Mouse (Mus musculus): ENCODE results near the gene Mark3.

Mark3 gene

DNA sequence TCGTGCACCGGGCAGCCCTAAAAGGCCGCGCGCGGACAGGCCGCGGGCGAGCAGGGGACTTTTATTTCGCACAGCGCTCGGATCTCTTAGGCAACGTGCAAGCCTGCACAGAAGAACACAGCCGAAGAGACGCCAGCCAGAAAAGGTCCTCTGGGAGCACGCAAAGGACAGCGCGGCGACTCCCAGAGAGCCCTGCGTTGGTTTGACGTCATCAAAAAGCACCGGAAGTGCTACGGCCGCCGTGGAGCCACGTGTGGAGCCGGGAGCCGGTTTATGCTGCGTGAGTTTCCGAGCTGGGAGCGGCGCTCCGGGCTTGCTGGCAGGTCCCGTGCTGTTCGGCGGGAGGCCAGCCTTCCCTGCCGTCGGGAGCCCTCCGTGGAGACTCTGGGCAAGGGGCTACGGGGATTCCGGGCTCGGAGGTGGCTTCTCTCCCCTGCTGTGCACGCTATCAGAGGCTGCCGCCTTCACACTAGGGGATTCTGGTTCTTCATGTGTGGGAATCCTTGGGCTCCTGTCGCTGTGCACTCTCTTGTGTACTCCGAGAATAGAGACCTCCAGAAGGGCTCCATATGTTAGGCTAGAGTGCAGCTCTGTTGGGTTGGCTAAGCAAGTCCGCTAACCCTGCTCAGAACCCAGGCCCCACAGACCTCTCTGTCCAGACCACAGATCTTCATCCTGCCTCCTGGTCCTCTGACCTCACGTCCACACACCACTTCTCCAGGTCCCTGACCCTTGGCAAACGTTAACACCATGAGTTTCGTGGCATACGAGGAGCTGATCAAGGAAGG, 103.8 kb downstream of the Mark3 start, which contains the start of gene Trmt61a:
TSS of gene Trmt61a (plus strand) at position 224 of the 788 bp plus-strand sequence.
- DNase-seq, result peak; percentile 92

DNA sequence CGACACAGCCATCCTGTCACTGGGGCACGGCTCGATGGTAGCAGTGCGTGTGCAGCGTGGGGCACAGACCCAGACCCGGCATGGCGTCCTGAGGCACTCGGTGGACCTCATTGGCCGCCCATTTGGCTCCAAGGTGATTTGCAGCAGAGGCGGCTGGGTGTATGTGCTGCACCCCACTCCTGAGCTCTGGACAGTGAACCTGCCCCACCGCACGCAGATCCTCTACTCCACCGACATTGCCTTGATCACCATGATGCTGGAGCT, 104.3 kb downstream of the Mark3 start:
- DNase-seq, result no peak

- no peak for DNase-seq
Observed at GRCm38 (mm10) chr12:111678997-111679396, 104.7 kb downstream of the Mark3 start.

DNA sequence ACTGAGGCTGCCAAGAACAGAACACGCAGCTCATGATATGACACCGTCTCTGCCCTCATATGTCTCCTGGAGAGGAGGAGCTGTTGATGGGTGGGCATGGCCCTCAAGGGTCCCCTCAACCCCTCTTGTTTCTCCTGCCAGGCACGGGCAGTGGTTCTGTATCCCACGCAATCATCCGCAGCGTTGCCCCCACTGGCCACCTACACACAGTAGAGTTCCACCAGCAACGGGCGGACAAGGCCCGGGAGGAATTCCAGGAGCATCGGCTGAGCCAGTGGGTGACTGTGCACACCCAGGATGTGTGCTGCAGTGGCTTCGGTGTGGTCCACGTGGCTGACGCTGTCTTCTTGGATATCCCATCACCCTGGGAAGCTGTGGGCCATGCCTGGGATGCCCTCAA, 106.3 kb downstream of the Mark3 start:
- DNase-seq, result no peak

DNA sequence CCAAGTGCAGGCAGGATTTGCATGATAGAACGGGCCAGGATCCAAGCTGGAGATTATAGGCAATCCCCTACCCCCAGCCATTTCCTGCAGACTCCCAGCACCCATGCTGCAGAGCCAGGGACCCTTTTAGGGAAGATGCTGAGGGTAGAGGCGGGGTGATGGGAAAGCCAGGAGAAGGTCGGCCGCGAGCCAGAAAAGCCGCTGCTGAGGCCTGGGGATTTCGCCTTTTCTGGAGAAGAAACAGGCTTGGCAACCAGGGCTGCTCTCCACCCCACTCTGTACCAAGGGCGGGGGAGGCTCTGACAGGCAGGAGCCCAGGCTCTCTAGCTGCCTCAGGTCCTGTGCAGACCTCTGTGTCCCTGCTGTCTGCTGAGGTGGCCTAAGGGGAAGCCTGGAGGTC, 107.0 kb downstream of the Mark3 start:
- DNase-seq, result peak; percentile 62 to 84

- DNase-seq, result peak in 1 of 2 experiments; percentile 73
Observed at GRCm38 (mm10) chr12:111682003-111682402, 107.7 kb downstream of the Mark3 start.

- DNase-seq, result peak in 1 of 2 experiments; percentile 78
Observed at GRCm38 (mm10) chr12:111682806-111683205, 108.5 kb downstream of the Mark3 start.

GRCm38 (mm10) chr12:111686390-111686789, 112.1 kb downstream of the Mark3 start:
- DNase-seq, result no peak

DNA sequence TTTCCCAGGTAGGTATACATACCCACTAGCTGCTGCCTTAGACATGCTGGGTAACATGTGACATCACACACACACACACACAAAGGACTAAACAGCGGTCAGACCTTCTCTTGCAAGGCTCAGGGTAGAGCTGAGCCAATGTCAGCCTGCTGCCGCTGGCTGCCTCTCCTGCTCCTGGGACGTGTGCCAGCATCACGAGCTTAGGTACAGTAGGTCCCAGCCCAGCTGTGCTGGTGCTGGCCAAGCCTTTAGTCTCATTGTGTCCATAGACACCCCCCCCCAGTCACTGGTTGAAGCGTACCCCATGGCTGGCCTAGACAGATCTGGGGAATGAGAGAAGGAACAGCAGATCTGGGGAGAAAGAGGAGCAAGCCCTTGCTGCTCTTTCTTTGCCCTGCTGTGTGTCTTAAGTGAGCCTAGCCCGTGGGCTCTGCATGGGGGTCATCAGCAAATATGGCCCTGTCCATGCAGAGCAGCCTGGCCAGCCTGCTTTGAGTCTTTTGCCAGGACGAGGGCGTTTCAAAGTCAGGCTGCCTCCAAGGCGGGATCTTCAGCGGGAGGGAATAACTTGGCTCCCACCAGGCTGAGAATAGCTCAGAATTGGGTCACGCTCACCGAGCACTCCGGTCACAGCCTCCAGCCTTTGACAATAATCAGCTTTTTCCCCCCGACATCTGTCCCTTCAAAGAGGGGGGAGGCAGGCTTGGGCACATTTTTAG, 113.2 kb downstream of the Mark3 start:
- DNase-seq, result peak; percentile 71 to 87

DNA sequence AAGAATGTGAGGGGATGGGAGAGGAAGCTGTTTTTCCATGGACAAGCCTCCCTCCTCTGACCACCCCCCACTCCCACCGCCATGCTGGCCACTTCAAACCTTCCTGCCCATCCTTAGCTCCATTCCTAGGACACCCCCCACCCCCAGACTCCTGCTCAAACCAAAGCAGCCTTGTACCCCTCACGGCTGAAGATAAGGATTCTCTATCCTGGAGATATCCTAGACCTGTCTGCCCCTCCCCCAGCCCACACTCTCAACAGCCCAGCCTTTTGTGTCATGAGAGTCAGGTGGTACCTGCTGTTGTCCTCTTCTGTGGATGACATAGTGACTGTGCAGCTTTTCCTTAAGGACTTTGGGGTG, 113.7 kb downstream of the Mark3 start:
- no peak for DNase-seq

GRCm38 (mm10) chr12:111689426-111689825, 115.1 kb downstream of the Mark3 start:
- DNase-seq, result peak in 1 of 2 experiments; percentile 62

GRCm38 (mm10) chr12:111691346-111691872, 117.1 kb downstream of the Mark3 start:
- DNase-seq, result peak; percentile 70 to 87

DNA sequence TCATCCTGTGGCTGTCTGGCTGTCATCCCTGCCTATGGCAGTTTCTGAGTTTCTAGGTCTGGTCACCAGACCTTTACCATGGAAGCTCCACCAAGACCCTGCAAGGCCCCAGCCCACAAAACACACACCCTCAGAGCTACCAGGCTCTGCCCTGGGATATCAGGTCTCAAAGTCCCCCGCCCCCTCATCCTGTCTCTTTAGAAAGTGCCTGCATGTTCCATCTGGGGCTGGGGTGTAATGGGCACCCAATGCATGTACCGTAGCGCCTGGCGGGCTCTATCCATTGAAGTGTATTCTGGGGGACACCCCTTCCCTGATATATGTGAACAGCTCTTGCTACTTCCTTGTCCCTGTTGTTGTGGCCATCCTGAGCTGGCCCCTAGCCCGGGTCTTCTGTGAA, 118.6 kb downstream of the Mark3 start:
- DNase-seq, result peak in 1 of 2 experiments; percentile 22

DNA sequence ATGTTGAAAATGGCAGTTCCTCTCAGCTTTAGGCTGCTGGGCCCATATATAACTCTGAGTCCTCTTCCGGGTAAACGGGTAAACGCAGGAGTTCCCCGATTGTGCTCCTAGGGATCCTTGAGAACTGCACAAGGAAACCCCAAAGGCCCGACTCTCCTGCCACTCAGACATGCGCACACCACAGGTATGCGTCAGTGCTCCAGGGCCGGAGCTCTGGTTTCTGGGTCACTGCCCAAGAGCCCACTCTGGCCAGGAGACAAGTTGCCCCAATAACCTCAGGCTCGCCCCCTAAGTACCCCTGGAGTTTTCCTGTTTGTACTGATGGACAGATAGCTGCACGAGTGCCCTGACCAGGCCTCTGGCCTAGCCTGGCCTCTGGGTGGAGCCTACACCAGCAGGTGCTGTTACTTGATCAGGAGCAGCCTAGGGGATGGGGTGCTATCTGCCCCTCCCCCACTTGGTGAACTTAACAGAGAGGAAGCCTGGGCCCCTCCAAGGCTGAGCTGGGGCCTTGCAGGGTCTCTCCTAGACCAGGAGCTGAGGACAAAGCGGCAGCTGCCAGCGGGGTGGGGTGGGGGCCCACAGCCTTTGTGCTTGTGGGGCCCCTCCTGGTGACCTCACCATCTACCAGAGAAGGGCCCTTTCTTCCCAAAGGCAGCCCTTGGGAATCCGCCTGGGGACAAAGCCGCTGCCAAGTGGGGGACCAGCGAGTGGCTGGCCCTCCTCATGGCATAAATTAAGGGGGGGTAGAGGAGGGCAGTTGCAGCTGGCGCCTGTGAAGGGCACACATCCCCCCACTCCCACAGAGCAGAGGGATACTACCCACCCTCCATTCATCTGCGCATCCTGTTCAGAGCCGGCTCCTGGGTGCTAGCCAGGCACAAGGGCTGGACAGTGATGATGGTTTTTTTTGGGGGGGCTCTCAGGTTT, 119.3 kb downstream of the Mark3 start:
- DNase-seq, result peak in 1 of 2 experiments; percentile 46

DNA sequence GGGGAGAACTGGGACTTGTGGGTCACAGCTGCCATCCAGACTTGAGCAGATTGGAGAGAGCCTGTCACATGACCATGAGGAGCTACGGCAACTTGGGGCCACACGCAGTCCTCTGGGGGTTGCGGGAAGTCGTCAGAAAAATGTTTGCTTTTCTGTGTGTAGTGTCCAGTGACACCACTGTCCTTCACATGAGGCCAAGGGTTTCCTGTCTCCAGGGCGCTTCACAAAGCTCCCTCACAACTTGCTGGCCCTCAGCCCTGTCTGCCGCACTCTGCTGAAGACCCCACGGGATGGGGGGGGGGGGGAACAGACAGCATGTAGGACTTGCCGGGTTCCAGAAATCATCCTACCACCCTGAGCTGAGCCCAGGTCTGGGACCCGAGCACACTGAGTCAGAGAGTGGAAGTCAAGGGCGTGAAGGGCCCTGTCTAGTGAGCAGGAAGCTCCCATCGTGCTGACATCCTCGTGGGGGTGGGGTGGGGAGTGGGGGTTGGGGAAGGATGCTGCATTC, 120.0 kb downstream of the Mark3 start:
- peak in 1 of 2 experiments; percentile 79 for DNase-seq

DNA sequence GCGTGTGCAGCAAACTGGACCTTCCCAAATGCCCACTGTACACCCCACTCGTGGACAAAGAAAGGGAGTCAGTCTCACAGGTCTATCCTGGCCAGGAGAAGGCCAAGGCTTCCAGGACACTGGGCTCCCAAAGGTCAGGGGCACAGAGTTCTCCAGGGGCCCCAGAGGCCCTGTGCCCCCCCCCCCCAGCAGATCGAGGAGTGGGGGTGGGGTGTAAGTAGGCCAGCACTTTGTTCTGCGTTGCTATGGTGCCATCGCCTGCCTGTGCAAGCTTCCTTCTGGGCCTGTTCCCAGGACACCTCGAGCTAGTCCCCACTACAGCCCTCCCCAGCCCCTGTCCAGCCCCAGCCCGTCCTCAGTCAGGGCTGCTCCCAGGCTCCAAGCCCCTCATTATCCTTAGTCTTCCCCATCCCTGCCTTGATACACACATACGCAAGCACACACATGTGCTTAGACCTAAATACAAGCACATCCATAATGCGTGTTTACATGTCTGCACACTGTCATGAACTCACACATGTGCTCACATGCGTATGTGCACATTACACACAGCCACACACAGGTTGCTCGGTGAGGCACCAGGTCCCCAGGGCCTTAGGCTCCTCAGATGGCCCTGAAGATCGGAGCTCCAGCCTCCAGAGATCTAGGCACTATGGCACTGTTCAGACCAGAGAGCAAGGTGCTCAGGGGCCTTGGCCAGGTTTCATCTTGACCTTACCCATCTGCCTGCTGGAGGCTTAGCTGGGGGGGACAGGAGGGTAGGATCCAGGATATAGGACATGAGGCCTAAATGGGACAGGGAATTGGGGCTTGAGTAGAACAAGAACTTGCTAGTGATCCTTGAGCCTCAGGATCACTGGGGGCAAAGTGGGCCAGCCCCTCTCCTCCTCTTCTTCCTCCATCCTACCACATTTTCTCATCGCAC, 120.8 kb downstream of the Mark3 start:
- peak; percentile 39 to 69 for DNase-seq

DNA sequence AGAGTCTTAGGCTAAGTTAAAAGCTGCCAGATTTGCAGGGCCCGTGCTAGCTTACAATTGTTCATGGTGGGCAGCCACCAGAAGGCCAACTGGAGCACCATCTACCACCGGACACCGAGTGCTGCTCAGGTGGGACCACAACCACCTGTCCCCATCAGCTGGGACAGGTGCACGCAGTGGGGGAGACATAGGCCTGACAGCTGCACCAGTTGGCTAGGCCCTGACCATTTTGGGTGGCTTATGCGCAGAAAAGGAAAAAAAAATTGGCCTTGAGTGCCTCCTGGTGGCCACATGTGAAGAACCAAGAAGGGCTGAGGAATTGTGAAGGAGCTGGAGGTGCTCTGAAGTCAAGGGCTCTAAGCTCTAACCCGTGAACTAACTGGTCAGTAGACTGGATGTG, 121.9 kb downstream of the Mark3 start:
- peak; percentile 65 to 85 for DNase-seq

DNA sequence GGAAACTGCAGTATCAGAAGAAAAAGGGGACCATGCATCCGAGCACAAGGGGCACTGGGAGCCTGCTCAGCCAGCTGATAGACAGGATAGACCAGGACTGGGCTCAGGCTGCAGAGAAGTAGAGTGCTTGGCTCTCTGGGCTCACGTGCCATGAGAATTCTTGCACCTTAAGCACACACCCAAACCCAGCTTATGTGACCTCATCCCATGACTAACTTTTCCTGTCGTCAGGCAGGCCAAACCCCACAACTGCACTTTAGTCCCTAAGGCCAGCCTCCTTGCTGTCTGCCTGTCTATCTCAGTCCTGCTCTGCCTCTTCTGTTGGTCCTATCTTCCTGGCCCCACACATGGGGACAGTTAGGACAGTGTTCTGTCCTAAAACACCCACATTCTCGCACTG, 123.4 kb downstream of the Mark3 start:
- DNase-seq, result no peak

DNA sequence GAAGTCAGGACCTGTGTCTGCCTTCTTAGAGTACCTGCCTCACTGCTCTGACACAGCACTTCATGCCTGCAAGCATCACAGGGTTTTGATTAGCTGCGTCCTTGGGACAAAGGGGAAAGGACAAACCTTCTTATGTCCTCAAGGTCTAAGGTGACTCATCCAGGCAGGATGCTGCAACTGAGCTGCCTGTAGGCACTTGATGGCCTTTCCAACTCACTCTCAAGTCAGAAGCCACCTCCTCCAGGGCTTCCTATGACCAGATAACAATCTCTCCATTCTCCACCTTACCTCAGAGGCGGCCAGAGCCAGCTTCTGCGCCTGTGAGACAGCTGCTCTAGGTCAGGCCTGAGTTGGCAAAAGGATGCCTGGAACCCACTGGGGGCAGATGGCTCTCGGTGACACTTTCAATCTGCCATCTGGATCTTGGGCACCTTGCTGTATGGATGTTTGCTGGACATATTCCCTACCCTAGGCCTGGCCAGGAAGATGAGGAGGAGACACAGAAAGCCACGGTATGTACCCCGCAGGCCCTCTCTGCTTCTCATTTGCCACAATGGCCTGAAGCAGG, 124.1 kb downstream of the Mark3 start:
- DNase-seq, result peak in 1 of 2 experiments; percentile 22

GRCm38 (mm10) chr12:111699542-111699941, 125.2 kb downstream of the Mark3 start:
- DNase-seq, result no peak

- DNase-seq, result no peak
Observed at GRCm38 (mm10) chr12:111700920-111701458, 126.7 kb downstream of the Mark3 start.
